Mouse (Mus musculus): ENCODE measurements at regions not wholly inside any gene's neighbourhood (a gene's known extent, or its start where the extent isn't known, plus 50 kb on each side); places are given as distances from the start of the nearest gene placed in this dataset.

DNA sequence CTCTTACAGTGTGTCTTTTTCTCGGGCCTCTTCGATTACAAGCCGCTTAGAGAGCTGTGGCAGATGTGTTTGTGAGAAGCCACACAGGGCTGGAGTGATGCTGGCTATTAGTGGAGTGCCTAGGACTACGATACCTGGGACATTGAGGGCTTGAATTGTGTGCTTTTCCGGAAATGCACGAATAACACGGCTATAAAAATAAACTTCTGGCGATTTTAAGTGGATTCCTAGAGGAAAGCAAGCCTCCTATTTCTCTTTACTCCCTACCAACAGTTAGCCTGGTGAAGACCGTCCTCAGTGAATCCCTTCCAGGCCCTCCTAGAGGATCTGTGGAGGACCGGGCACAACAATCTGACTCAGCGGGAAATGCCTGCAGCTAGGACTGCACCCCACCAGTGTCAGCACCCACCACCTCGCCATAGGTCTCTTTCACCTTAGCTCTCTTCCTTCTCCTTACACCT is 260.1 kb upstream of the Nfe2l3 start:
- ATAC-seq (replicated peaks; ENCODE audit: insufficient number of reproducible peaks, low FRiP score, low TSS enrichment, low read depth) = 0 out of 2 replicates have a peak, but pooled peaks have one; percentile 22
- peak overlapping the region; percentile 37 for H3K4me2 ChIP-seq (ENCODE audit: low read depth, low read length)
- no peaks in the 10 kb centered on the region for H3K36me3 ChIP-seq (replicated peaks; ENCODE audit: control insufficient read depth, insufficient read depth, low read depth, low read length)
- H3K9me3 ChIP-seq (replicated peaks; ENCODE audit: control insufficient read depth, low read length) = no peaks in the 10 kb centered on the region
- H3K4me1 ChIP-seq (ENCODE audit: control insufficient read depth, insufficient read depth, low read length) = peaks cover 7% of the 10 kb centered on the region
- peak overlapping the region; percentile 15 for H3K4me3 ChIP-seq (ENCODE audit: low read depth, low read length)
- H3K9ac ChIP-seq (replicated peaks; ENCODE audit: low read length) = peak overlapping the region; percentile 68
- peaks cover 8% of the 10 kb centered on the region for H3K27me3 ChIP-seq (ENCODE audit: control insufficient read depth, insufficient read depth, low read length)
- H3K27ac ChIP-seq (replicated peaks; ENCODE audit: low read depth, low read length) = peak overlapping the region; percentile 92
- DNase-seq (ENCODE audit: low spot score) = peak; percentile 58
- 2% methylated on average over 12 of the region's 12 CpGs for WGBS

DNA sequence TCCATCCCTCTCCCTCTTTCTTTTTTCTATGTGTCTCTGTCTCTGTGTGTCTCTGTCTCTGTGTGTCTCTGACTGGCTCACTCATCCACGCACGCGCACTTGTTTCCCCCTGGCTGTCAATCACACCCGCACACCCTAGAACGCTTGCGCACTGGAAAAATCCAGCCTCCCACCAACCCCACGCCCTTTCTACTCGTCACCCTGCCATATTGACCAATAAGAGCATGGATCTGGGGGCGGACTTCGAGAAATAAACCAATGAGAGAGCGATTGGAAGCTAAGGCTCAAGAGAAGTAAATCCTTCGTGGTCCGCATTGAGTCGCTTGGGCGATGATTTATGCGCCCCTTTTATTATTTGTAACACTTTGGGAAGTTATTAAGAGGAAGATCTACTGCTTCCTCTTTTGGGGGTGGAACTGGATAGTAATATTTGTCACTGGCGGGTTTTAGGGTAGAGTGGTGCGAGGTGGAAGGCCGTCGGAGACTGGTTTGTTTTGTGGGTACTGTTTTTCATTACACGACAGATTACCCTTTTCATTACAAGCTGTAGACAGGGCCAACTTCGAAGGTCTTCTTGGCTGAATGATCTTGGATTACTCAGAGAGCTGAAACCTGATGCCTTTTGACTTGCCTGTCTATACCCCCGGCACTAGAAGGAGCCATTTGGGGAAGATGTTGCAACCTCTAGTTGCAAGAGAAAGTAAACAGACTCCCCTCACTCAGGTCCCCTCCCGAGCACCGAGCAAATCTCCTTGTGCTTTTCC is 259.4 kb upstream of the Nfe2l3 start:
- Histone ChIP-seq H3K4me3 (ENCODE audit: low read depth, low read length) (peak overlapping the region; percentile 21), H3K36me3 (replicated peaks; ENCODE audit: control insufficient read depth, insufficient read depth, low read depth, low read length) (no peaks in the 10 kb centered on the region), H3K4me1 (ENCODE audit: control insufficient read depth, insufficient read depth, low read length) (peaks cover 7% of the 10 kb centered on the region), H3K27me3 (ENCODE audit: control insufficient read depth, insufficient read depth, low read length) (peaks cover 8% of the 10 kb centered on the region), H3K4me2 (ENCODE audit: low read depth, low read length) (peak overlapping the region; percentile 37), H3K27ac (replicated peaks; ENCODE audit: low read depth, low read length) (peak overlapping the region; percentile 92), H3K9me3 (replicated peaks; ENCODE audit: control insufficient read depth, low read length) (no peaks in the 10 kb centered on the region), H3K9ac (replicated peaks; ENCODE audit: low read length) (peak overlapping the region; percentile 68)
- DNase-seq (ENCODE audit: low spot score) = peak; percentile 97
- ATAC-seq (replicated peaks; ENCODE audit: insufficient number of reproducible peaks, low FRiP score, low TSS enrichment, low read depth) = peak; percentile 89
- under 1% methylated on average over 25 of the region's 25 CpGs for WGBS

DNA sequence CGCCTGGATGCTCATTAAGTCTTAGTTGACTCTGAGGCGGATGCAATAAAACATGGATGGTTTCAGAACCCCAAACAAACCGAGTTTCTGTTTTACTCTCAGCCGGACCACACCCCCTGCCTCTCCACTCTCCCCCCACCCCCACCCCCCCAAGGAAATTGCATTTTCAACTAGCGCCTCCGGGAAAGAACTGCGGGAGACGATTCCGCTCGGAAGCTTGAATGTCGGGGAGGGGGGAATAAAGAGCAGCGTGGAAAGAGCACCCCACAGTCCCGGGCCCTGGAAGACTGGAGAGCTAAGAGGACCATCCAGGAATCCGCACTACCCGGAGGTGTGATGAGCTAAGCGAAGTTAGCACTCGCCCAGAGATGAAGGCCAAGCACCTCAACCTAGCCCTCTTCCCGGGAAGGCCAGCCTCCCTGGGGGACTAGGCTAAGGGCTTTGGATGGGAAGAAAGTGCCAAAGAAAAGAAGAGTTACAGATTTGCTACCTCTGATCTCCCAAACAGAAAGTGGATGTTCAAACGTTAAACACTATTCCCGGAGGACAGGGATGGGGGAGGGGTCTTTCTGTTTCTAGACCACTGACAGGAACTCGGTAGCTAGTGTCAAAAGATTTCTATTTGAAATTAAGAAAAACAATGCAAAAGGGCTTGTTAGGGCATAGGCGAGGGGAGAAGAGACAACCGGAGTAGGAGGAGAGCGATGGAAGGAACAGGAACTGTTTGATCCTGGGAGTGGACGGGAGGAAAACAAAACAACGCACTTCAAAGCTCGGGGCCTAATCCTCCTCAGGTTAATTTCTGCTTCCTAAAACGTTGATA is 258.6 kb upstream of the Nfe2l3 start:
- H3K4me3 ChIP-seq (ENCODE audit: low read depth, low read length) = peak overlapping the region; percentile 21
- peak overlapping the region; percentile 74 for H3K27ac ChIP-seq (replicated peaks; ENCODE audit: low read depth, low read length)
- ATAC-seq (replicated peaks; ENCODE audit: insufficient number of reproducible peaks, low FRiP score, low TSS enrichment, low read depth) = no peak
- WGBS = under 1% methylated on average over 28 of the region's 28 CpGs
- H3K27me3 ChIP-seq (ENCODE audit: control insufficient read depth, insufficient read depth, low read length) = peaks cover 8% of the 10 kb centered on the region
- H3K9ac ChIP-seq (replicated peaks; ENCODE audit: low read length) = peak overlapping the region; percentile 51
- DNase-seq (ENCODE audit: low spot score) = peak; percentile 40
- H3K36me3 ChIP-seq (replicated peaks; ENCODE audit: control insufficient read depth, insufficient read depth, low read depth, low read length) = no peaks in the 10 kb centered on the region
- peaks cover 4% of the 10 kb centered on the region; the same call in 1 of the 2 replicates for H3K4me1 ChIP-seq (ENCODE audit: control insufficient read depth, insufficient read depth, low read length)
- peak overlapping the region; percentile 37 for H3K4me2 ChIP-seq (ENCODE audit: low read depth, low read length)
- no peaks in the 10 kb centered on the region for H3K9me3 ChIP-seq (replicated peaks; ENCODE audit: control insufficient read depth, low read length)

DNA sequence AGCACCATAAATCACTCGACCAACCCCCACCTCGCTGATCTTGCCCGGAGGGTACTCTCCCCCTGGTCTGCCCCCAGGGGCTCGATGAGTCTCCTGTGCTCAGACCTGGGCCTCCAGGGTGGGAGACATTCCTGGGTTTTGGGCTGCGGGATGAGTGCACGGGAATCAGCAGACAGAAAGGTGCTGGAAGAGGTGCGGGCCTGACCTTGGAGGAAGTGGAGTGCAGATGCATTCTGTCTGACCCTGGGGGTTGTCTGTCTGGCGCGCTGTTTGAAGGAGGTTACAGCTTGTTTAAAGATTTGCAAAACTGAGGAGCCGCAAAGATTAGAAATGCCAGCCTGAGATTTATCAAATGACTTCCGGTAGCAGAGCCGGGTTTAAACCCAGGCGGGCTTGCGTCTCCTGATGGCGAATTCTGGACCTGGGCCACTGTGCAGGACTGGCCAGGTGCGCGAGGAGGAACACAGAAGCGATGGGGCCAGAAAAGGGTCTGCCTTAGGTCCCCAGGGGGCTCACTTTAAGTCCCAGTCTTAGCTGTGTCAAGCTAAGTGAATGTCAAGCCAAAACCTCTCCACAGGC is 257.9 kb upstream of the Nfe2l3 start:
- under 1% methylated on average over 18 of the region's 18 CpGs for WGBS
- no peak overlapping the region for H3K9ac ChIP-seq (replicated peaks; ENCODE audit: low read length)
- no peaks in the 10 kb centered on the region for H3K9me3 ChIP-seq (replicated peaks; ENCODE audit: control insufficient read depth, low read length)
- ATAC-seq (replicated peaks; ENCODE audit: insufficient number of reproducible peaks, low FRiP score, low TSS enrichment, low read depth) = no peak
- no peak overlapping the region; the same call in 1 of the 2 replicates for H3K27ac ChIP-seq (replicated peaks; ENCODE audit: low read depth, low read length)
- DNase-seq (ENCODE audit: low spot score) = peak; percentile 42
- H3K4me2 ChIP-seq (ENCODE audit: low read depth, low read length) = no peak overlapping the region
- H3K36me3 ChIP-seq (replicated peaks; ENCODE audit: control insufficient read depth, insufficient read depth, low read depth, low read length) = no peaks in the 10 kb centered on the region
- H3K27me3 ChIP-seq (ENCODE audit: control insufficient read depth, insufficient read depth, low read length) = peaks cover 8% of the 10 kb centered on the region
- peaks cover 2% of the 10 kb centered on the region; the same call in 1 of the 2 replicates for H3K4me1 ChIP-seq (ENCODE audit: control insufficient read depth, insufficient read depth, low read length)
- no peak overlapping the region for H3K4me3 ChIP-seq (ENCODE audit: low read depth, low read length)

DNA sequence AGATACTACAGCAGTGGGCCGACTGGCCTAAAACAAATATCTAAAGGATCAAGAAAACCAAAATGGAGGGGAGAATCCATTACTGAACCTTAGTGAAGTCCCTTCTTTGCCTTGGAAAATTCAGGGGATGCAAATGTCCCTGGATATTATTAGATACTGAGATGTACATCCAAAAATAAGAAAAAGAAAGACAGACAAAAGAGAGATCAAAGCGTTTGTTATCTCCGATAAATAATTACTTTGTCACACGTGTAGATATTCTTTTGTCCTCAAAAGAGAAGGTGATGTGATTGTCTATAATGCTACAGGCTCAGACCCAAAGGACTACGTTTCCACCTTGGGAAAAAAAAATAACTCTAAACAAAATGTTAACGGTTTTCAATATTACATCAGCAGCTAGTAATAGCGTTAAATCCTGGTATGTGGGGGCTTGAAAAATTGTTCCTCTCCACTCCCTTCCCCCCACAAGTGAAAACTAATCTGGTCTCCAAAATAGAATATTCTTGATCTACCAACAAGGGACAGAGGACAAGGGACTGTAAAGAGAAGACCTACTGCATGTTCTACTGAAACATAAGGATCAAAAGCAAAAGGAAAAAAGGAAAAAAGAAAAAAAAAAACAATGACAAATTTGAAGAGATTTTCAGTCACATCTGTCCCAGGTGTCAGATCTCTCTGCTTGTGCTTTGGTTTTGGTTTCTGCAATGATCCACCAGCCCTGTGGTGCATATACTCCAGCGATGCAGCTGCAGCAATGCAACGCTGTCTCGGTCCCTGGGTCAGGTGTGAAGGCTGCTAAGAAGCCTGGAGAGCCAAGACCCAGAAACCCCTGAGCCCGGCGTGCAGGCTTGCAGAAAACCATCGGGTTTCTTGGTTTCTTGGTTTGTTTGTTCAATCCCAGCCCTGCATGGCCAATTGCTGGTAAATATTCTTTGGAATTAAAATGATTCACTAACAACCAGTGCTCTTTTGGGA is 256.6 kb upstream of the Nfe2l3 start:
- no peaks in the 10 kb centered on the region for H3K36me3 ChIP-seq (replicated peaks; ENCODE audit: control insufficient read depth, insufficient read depth, low read depth, low read length)
- no peak for ATAC-seq (replicated peaks; ENCODE audit: insufficient number of reproducible peaks, low FRiP score, low TSS enrichment, low read depth)
- H3K4me1 ChIP-seq (ENCODE audit: control insufficient read depth, insufficient read depth, low read length) = peaks cover 2% of the 10 kb centered on the region; the same call in 1 of the 2 replicates
- no peak overlapping the region for H3K4me2 ChIP-seq (ENCODE audit: low read depth, low read length)
- H3K27me3 ChIP-seq (ENCODE audit: control insufficient read depth, insufficient read depth, low read length) = peaks cover 10% of the 10 kb centered on the region
- no peak overlapping the region for H3K4me3 ChIP-seq (ENCODE audit: low read depth, low read length)
- no peaks in the 10 kb centered on the region for H3K9me3 ChIP-seq (replicated peaks; ENCODE audit: control insufficient read depth, low read length)
- 9% methylated on average over 13 of the region's 13 CpGs for WGBS
- no peak overlapping the region for H3K27ac ChIP-seq (replicated peaks; ENCODE audit: low read depth, low read length)
- DNase-seq (ENCODE audit: low spot score) = no peak
- H3K9ac ChIP-seq (replicated peaks; ENCODE audit: low read length) = no peak overlapping the region

DNA sequence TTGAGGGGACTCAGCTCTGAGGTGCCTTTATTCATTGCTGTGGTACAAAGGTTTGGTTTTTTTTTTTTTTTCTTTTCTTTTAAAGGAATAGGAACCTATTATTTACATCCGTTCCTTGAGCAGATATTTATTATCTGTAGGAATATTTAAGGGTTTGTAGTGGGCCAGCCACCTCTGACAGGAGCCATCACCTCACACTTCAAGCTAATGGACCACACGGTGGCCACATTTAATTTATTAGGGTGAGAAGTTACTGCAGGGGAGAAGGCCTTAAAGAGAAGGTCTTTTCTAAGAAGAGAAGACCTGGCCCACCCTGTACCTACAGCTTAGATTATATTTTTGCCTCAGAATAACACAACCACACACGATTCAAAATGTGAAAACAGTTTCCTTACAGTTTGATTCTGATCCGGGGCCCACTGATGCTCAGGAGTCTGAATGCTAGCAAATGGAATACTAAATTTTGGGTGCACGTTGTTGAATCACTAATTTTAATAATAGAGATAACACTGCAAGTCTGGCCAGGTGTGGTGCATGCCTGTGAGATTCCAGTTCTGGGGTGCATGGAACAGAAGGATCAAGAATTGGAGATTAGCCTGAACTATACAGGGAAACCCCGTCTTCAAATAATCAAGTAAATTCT is 255.6 kb upstream of the Nfe2l3 start:
- Histone ChIP-seq H3K9ac (replicated peaks; ENCODE audit: low read length) (no peak overlapping the region), H3K4me3 (ENCODE audit: low read depth, low read length) (no peak overlapping the region), H3K36me3 (replicated peaks; ENCODE audit: control insufficient read depth, insufficient read depth, low read depth, low read length) (no peaks in the 10 kb centered on the region), H3K9me3 (replicated peaks; ENCODE audit: control insufficient read depth, low read length) (no peaks in the 10 kb centered on the region), H3K27ac (replicated peaks; ENCODE audit: low read depth, low read length) (no peak overlapping the region), H3K27me3 (ENCODE audit: control insufficient read depth, insufficient read depth, low read length) (peaks cover 10% of the 10 kb centered on the region), H3K4me2 (ENCODE audit: low read depth, low read length) (no peak overlapping the region), H3K4me1 (ENCODE audit: control insufficient read depth, insufficient read depth, low read length) (peaks cover 2% of the 10 kb centered on the region; the same call in 1 of the 2 replicates)
- DNase-seq (ENCODE audit: low spot score) (no peak), ATAC-seq (replicated peaks; ENCODE audit: insufficient number of reproducible peaks, low FRiP score, low TSS enrichment, low read depth) (no peak)
- WGBS = 7% methylated on average over 6 of the region's 6 CpGs

DNA sequence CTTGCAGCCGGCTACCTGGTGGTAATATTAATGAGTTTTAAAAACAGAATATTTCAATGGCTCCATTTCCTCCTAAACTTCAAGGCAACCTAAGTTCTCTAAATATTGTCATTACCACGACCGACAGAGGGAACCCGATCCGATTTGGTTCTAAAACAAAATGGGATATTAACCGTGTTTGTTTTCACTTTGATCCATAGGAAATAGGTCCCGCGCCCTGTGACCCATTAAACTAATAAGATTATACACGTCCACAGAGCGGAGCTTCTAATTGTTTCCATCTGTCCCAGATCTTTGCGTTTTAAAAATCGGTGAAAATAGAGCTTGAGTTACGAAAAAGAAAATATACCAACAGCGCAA is 254.8 kb upstream of the Nfe2l3 start:
- peak; percentile 76 for DNase-seq (ENCODE audit: low spot score)
- Histone ChIP-seq H3K9ac (replicated peaks; ENCODE audit: low read length) (no peak overlapping the region), H3K4me3 (ENCODE audit: low read depth, low read length) (peak overlapping the region; percentile 9; the same call in 1 of the 2 replicates), H3K4me1 (ENCODE audit: control insufficient read depth, insufficient read depth, low read length) (peaks cover 2% of the 10 kb centered on the region; the same call in 1 of the 2 replicates), H3K36me3 (replicated peaks; ENCODE audit: control insufficient read depth, insufficient read depth, low read depth, low read length) (no peaks in the 10 kb centered on the region), H3K4me2 (ENCODE audit: low read depth, low read length) (peak overlapping the region; percentile 10; the same call in 1 of the 2 replicates), H3K27ac (replicated peaks; ENCODE audit: low read depth, low read length) (no peak overlapping the region), H3K9me3 (replicated peaks; ENCODE audit: control insufficient read depth, low read length) (no peaks in the 10 kb centered on the region), H3K27me3 (ENCODE audit: control insufficient read depth, insufficient read depth, low read length) (peaks cover 10% of the 10 kb centered on the region)
- under 1% methylated on average over 14 of the region's 14 CpGs for WGBS
- no peak for ATAC-seq (replicated peaks; ENCODE audit: insufficient number of reproducible peaks, low FRiP score, low TSS enrichment, low read depth)

All from embryonic facial prominence, embryonic 11.5 days (tissue).